Mouse (Mus musculus) bone marrow, adult 2 months (tissue): Measurements from ENCODE around the gene Tmed1.

ENCODE experiments used
- CTCF ChIP-seq: fragments of 200-500 bp; IDR thresholded peaks from 2 replicates; pipeline ENCODE4 v1.5.1; 2011; ENCODE audit warnings: low read length, control low read depth; ENCODE audit not compliant: control insufficient read depth, insufficient read depth
- POLR2A ChIP-seq: fragments of 200-500 bp; IDR thresholded peaks from 2 replicates; pipeline ENCODE4 v1.6.1; 2011; ENCODE audit warnings: low read depth, mild to moderate bottlenecking, control low read depth, low read length, borderline replicate concordance; ENCODE audit not compliant: control insufficient read depth

DNA sequence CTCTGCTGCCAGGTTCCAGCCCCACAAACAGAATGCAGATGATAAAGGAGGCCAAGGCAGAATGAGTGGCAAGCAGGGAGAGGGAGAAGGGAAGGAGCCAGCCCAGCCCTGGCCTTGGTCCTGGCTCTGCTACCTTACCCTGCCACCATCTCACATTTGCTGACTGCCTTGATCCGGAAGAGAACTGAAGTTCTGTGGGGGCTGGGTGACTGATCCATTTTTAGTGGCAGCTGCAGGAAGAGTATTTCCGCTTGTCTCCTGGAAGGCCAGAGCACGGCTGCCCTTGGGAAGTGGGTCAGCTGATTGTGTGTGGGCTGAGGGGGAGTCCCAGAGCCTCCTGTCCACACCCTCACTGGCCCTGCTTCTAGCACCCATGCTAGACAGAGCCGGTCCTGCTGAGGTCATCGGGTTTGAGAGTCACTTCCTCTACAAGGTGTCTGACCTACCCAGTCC lies 46.9 kb downstream of the Tmed1 start:
- TF ChIP-seq CTCF = no peak
- TF ChIP-seq POLR2A = no peak
